Mouse (Mus musculus): ENCODE measurements around the gene Olfr1427.

DNA sequence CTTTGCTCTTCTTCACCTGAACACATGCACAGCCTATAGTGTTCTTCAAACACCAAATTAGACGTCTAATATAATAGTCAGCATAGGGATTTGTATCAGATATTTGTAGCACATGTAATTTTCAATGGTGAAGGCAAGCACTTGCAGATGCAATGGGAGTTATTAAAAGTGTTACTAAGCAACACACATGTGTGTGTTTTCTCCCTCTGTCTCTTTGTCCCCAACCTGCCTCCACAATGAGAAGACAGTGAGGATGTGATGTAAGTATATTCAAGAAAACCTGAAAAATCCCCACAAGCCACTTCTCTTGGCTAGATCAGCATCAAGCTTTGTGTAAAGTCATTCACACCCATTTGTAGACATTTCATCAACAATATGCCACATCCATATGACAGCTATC, 12.7 kb upstream of the Olfr1427 start, which contains the start of gene Olfr1428:
- TF ChIP-seq POLR2A (IDR thresholded peaks at IDR 0.05; ENCODE audit: low read depth, low read length) (no peak), CTCF (conservative IDR thresholded peaks at IDR 0.05; ENCODE audit: insufficient read depth, insufficient read length, low read depth, low read length) (no peak)
